Mouse (Mus musculus) gastrocnemius, postnatal 4 days (tissue): ENCODE results near the gene Thsd4. TPM values are rescaled to one million over a fixed set of nuclear protein-coding genes. Genes with fewer than 3 reads are reported as not detected.
"Not testable (repeated sequence)": the region's sequence is repeated elsewhere in the genome, so short reads cannot be mapped to it uniquely, and the experiment has no call there.

ENCODE experiments used
- DNase-seq, 2 experiments: peaks; one replicate each; pipeline ENCODE4 v3.0.0; 2021 to 2022; ENCODE audit warnings: low spot score in 2 of 2, mixed read lengths in 2 of 2
- total RNA-seq, 2 experiments: library from RNA; stranded (reverse); gene quantifications; 2 replicates each; pipeline ENCODE4 v1.2.3; 2021

Gene Thsd4
- total RNA-seq, 2 experiments from 2014 or later = 23.5 to 27.4 TPM

DNA sequence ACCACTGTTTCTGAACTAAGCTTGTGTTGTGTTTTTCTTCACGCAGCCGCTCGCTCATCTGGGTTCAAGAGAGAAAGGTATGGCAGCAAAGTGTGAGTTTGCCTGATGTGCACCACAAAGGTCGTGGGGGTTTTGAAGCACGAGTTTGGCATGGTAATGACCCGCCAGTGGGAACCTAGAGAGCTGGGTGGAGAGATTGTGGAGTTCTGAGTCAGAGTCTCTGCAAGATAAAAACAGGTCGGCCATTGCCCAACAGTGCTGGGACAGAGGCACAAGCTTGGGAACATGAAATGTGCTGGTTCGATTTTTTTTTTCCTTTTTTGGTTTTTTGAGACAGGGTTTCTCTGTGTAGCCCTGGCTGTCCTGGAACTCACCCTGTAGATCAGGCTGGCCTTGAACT is 249.5 kb downstream of the Thsd4 start:
- not testable (repeated sequence) for DNase-seq

DNA sequence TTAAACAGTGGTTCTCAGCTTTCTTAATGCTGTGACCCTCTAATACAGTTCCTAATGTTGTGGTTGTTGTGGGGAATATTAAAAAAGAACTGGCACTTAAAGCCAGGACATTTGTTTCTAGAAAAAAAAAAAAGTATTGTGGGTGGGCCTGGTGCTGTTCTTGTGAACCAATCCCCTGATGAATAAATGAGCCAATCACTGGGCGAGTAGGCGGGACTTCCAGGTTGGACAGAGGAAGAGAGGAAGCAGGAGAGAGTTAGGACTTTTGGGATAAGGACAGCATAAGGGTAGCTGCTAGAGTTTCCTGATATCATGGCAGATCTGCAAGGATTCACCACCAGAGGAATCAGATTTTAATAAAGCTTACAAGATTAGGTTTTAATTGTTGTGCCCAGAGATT is 249.9 kb downstream of the Thsd4 start:
- no peak for DNase-seq

DNA sequence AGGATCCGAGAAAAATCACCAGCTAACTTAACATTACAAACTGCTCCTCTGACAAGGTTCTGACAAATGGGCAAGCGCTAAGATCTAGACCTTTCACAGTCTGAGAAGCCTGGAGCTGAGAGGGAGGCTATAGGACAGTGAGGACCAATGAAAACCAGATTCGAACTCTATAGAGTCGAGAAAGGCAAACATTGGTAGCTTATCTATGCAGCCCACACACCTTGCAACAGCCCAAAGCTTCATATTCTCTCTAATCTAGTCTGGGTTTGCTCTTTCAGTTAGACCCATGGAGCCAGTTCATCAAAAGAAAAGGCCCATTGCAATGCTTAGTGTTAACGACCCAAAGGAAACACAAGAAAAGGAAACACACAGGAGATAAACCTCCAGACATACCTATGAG is 252.0 kb downstream of the Thsd4 start:
- no peak for DNase-seq

DNA sequence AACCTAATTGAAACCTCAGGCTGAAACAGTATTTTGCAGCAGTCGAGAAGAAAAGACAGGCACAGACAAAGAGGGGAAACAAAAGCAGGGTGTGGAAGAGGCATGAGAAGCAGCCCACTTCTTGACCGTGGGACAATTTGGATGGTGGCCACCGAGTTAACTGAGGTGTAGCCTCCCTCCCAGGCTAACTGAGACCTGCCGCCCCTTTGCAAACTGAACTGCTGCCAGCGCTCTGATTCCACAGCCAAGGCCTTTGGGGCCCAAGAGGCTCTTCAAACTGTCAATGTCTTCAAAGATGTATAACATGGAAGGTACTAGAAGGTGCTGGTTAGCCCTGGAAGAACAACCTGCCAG is 254.6 kb downstream of the Thsd4 start:
- DNase-seq = no peak

DNA sequence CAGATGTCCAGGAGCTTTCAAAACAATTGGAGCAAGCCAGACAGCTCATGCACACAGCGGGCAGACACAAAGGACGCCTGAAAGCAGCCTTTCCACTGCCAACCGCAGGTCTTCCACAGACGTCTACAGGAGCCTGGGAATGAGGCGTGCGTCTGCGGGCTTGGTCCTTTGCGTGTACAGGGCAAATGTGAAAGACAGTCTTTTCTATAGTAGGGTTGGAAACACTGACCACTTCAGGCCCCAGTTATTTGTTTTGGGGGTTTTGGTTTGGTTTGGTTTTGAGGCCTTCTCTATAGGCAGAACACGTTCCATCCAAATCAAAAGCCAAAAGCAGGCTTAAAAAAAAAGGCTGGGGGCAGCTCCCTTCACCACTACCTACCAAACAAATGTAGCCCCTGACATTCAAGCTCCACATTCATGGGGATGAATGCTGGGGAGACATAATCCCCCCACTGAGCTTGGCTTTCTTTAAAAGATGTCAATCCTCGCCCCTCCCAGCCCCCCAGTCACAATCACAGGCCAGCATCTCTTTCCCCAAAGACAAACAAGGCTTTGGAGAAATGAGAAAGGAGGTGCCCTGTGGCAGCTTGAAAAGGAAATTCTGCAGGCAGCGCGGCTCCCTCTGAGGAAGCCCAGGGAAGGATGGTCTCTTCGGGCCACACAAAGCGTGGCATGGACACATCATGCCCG is 255.1 kb downstream of the Thsd4 start:
- DNase-seq = no peak

DNA sequence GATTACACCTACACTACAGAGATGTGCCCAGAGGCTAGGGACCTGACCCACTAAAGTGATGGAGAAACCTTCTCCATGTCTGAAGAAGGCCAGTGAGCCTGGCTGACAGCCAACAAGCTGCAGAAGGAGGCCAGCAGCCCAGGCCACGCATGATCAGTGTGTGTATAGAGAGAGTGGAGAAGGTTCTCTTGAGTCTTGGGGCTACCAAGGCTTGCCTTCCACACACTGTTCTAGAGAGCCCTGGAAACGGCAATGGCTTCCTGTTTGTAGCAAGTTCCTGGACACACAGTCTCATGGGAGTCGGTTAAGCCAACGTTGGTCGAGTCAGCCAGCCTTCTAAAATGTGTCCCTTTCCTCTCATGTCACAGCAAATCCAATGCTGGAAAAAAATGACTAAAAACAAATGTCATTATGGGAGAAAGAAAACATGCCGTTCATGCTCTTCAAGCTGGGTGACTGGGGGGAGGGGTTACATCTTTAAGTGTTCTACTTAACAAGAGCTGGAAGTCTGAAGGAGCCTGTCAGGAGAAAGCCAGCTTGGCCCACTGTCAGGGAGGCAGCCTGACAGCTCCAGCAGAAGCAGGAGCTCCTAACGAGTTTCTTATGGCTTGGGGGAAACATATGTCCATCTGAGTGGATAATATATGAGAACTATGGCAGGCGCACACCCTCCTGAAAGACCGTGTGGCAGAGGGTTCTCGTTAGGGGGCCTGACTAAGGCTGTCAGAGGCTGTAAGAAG is 257.1 kb downstream of the Thsd4 start:
- DNase-seq = no peak

DNA sequence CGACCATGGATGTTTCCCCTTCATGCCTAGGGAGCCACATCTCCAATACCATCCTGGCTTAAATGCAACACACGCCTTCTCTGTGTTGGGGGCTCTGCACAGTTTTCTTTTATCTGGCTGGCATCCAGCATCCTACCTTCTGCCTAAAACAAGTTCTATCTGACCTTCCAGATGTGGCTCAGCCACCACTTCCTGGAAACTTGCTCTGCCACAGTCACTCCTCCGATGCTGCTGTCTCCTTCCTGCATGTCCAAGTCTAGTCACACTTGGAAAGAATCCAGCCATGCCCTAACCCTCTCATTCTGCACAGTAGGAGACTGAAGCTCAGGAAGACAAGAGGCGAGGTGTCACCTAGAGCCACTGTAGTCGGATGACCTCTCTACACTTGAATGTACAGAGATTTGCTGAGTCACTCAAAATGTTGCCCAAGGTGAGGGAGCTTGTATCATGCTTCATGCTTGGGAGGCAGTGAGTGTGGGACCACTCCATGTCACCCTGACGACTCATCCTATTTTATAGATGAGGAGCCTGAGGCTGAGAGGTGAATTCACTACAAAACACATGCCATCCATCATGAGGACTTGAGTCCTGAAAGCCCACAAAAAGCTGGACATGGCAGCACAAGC is 259.2 kb downstream of the Thsd4 start:
- no peak for DNase-seq

DNA sequence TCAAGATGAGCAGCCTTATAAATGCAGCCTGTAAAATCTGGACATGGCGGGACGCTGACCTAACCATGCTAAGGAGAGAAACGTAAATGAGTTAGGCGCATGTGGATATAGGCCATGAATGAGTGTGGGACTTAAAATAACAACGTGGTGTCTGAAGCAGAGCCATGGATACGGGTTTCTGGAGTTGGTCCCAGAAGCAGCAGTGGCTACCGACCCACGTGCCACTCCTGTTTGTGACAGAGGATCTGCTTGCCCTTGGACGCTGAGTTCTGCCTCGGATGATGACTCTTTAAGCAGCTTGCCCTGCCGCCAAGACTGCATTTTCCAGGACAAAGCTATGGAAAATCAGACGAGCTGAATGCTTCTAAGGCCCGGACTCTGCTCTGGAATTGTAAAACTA is 262.2 kb downstream of the Thsd4 start:
- DNase-seq = peak in 1 of 2 experiments; percentile 27

DNA sequence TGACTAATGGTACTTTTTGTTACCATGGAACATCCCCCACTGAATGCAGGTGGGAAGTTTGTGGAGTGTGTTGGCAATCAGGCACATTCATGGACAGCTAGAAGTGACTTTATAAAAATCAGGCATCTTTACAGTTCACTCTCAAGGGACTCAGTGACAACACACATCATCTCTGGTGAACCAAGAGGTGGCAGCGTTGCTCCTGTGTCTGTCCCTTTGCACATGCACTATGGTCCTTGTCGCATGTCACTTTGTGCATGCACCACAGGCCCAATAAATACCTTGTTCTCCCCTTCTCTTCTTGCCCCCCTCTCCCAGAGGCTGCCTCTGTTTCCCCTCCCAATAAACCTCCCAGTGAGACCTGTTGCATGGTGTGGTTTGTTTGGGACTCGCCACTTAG is 270.1 kb downstream of the Thsd4 start:
- DNase-seq = no peak

DNA sequence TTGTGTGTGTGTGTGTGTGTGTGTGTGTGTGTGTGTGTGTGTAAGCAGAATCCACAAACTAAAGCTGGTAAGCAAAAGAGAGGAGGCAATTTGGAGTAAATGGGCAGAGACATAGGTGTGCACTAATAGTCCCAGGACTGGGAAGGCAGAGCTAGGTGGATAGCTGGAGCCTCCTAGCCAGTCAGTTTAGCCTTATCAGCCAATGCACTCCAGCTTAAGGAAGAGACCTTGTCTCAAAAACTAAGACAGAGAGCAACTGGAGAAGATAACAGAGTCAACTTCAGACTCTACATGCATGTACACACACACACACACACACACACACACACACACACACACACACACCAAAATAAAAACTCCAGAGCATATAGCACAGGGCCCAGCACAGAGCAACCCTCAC is 271.4 kb downstream of the Thsd4 start:
- DNase-seq = no peak

DNA sequence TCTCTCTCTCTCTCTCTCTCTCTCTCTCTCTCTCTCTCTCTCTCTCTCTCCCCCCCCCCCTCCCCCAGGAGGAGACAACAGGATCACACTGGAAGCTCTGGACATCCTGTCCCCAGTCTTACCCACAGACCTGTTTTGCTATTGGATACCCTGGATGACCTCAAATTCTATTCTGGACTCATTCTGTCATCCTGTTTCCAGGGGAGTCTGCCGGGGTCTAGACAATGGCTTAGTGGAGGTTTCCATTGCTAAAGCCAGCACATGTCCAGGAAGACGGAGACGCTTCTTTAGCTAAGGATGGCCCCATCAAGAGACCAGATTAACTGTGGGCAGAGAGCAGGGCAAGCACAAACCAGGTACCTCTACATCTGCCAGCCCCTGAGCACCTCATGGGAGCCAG is 273.8 kb downstream of the Thsd4 start:
- DNase-seq = no peak

DNA sequence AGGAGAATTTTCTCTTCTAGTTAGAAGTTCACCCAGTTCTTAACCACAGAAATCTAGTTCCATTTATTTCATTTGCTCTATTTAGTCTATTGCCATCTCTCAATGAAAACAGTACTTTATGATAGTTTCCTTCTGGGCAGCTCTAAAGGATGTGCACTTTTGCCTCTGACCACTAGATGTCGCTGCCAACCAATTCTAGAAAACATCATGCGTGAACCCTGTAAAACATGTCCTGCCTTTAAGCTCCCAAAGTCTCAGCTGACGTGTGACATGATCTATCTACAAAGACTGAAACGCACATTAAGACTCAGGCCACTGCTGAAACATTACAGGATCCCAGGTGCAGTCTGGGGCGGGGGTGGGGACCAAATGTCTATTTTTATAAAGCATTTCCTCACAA is 276.9 kb downstream of the Thsd4 start:
- DNase-seq = peak; percentile 30 to 62

DNA sequence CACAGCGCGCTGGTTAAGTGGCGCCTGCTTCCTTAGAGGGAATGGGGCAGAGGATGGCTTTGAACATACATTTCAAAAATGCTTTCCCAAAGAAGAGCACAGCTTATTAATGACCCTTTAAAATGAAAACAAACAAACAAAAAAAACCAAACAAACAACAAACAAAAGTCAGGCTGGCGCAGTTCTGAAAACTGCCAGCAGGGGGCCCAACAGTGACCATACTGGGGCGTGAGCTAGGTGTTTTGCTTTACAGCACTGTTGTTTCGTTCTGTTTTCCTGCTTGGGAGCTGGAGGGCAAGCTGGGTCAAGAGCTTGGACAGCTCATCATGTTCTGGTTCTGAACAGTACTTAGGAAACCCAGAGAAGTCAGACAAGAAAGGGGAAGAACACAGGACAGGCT is 278.3 kb downstream of the Thsd4 start:
- no peak for DNase-seq

DNA sequence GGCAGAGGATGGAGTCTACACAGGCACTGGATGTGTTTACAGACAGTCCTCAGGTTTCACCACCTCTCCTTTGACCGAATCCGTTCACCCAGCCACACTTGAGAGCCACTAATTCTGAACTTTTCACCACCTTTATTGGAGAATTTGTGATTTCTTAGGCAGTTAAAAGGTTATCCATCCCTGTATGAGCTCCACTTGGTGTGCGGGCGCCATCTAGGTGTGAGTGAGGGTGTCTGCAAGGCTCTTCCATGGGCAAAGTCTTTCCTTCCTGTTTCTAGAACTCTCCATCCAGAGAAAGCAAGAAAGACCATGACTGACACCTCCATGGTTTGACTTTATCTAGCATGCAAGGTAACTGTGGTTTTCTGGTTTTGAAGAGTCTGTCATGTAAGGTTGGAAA is 284.2 kb downstream of the Thsd4 start:
- peak; percentile 37 to 41 for DNase-seq

DNA sequence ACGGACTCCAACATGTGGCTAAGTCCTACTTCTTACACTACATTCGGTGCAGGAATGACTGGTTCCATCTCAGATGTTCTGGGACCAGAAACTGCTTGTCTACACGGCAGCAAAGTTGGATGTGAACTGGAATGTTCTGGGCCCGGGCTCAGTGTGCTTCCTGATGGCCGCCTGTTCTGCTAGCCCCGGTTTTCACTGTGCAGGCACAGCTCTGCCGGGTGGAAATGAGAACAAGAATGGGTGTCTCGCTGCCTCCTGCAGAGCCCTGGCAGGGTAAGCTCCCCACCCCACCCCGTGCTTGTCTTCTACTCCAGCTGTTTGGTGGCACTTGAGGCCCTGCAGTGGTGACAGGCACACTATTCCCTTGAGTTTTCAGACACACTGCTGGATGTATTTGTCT is 285.7 kb downstream of the Thsd4 start:
- no peak for DNase-seq

DNA sequence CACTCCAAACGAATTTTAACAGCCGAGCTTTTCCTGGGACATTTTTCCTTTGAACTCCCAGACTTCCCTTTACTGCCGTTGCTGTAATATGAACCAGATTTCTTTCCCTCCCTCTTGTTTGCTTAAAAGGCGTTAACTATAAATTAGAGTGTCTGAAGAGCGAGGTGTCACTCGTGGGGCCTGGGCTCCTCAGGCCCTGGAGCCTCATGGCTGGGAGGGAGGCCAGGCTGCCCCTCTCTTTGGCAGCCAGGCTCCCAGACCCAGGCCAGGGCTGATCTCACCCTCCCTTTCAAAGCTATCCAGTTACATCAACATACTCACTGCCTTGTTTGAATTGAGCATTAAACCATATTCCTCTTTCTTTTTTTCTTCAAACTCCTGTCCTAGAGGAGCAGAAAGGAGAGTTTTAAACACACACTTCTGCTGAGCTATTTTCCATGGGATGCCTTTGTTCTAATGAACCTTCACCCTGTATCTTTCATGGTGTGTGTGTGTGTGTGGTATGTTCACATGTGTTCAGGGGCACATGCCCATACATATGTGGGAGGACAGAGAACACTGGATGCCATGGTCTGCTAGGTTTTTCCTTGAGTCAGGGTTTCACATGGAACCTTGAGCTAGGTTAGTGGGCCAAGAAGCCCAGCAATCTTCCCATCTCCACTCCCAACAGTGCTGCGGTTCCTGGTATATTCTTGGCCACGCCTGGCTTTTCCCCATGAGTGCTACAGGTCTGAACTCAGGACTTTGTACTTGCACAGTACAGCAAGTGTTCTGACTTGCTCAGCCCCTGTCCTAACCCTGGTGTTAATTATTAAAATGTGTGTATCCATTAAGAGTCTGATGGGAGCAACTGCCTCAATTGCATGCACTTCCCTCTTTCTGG is 287.4 kb downstream of the Thsd4 start:
- peak; percentile 34 to 50 for DNase-seq

DNA sequence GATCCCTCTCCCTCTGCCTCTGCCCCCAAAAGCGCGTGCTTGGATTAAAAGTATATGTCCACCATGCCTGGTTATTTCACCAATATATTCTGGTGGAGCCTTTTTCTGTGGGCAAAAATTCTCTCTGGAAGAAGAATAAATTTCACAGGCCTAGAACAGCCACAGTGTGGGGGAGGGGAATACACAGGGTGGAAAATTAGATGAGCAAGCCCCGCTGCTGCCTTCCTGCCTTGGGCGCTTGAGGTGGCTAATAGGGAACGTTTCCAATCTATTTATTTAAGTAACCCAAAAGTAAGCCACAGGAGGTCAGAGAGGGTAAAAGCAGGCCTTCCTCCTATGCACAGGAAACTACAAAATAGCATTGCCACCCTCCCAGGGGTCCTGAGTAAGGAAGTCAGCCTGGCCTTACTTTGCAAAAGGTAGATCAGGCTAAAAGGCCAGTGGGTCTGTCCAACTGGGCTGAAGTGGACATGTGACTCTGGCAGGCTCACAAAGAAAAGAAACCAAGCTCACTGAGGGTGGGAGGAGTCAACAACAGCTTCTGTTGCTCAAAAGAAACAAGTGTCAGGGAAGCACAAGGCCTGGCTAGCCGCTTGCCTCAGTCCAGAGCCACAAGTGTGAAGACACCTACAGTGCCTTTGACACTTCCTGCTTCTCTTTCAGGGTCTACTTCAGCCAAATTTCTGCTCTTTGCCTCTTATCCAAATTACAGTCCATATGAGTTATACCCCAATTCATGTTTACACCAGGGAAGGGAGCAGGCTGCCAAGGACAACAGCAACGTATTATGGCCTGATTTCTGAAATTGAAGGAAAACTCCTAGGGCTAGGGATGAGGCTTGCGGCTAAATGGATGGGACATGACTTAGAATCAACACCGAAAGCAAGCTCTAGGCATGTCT is 289.6 kb downstream of the Thsd4 start:
- DNase-seq = no peak

DNA sequence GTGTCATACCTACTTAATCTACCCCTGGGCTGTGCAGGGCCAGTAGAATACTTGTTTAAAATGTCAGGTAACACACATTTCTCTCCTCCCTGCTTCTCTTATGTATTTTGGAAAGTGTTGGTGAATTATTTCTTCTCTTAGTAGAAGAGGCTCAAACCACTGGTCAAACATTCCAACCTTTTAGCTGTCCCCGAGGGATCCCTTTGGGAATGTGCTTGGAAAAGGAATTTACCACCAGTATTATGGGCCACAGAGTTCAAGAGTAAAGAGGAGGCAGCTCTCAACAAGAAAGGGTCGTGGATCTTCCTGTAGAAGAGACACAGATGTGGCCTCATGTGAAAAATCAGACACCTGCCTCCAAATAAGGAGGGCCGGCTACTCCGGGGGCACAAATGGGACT is 292.4 kb downstream of the Thsd4 start:
- DNase-seq = no peak

DNA sequence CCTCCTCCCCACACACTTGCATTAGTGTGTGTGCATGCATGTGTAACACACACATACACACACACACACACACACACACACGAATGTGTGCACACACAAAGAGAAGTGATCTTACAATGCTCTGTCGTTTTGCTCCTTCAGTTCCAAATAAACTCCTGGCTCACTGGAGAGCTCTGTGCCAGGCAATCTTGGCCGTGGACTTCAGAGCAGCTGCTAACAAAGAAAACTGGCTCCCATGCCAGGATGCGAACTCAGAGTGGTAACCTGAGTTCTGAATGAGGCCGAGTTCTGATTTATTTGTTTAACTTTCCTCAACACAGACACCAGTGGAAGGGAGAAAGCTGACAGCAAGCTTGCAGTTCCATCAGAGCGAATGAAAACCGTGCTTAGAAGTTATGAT is 294.1 kb downstream of the Thsd4 start:
- no peak for DNase-seq

DNA sequence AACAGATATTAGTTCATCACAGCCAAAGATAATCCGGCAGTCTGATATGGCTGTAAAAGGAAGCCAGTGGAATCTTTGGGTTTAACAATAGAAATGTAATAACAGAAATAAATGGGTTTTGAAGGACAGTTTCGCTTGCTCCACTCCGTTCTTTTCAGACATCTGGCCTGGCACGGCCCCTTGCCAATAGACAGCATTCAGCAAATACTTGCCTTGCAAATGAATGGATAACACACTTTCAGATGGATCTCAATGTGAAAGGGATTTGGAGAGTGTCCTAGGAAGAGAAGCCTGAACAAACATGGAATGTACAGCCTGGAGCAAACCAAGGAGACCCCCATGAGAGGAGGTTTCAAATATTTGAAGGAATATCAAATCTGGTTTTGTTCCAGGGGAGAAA is 295.2 kb downstream of the Thsd4 start:
- peak in 1 of 2 experiments; percentile 55 for DNase-seq

DNA sequence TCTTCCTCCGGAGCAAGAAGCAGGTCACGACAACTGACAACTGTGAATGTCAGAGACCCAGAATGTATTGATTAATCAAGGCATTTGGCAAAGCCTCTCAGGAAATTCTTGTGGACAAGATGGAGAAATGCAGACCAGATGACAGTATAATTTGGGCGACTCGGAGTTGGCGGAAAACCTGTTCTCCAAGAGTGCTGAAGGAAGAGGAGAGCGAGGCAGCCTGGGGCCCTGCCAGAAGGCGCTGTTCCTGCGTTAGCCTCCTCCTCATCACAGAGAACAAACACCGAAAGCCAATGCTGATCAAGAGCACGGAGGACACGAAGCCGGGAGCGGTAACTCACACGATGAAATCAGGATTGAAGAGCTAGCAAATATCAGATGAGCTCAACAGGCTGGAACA is 295.7 kb downstream of the Thsd4 start:
- DNase-seq = no peak
